8 mouse cellular contexts compared by ENCODE assay signal in the genomic region with DNA sequence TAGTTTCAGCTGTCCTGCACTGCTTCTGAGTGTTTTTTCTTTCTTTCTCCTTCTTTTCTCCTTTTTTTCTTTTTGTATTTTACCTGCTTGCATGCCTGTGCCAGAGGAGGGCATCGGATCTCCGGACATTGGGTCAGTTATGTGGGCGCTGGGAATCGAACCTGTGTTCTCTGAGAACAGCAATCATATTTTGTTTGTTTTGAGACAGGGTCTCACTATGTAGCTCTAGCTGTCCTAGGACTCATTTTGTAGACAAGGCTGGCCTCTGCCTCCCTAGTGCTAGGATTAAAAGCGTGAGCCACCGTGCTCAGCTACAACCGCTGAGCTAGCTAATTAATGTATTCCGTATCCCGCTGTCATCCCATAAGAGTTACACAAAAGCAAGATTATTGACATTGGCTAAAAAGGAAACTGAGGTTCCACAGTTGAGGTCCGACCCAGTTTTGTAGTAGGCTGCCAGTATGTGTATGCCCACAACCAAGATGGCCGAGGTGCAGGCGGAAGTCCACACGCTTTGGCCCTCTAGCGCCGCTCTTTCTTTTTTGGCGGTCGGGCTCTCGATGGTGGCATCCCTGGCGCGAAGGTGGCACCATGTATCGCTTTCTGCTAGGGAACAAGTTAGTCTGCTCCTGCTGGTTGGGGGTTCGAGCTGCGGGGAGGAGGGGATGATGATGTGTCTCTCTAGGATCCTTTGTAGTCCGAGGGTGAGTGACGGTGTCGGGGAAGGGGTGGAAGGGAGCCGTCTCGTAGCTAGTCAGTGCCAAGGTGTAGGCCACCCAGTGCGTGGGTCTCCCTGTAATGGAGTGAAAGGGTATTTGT. TPM values are rescaled to one million over a fixed set of nuclear protein-coding genes. Genes with fewer than 3 reads are reported as not detected.
A peak's percentile ranks its signal among the peaks of the same experiment; 100 is the strongest.
DNase-seq lines count a peak whose midpoint lies in the region; ATAC-seq lines count a peak whose summit lies in the region.

No protein-coding gene starts in this region.

- no peaks in the 10 kb centered on the region for H3K27me3 ChIP-seq in hindbrain, embryonic 13.5 days

- peak; percentile 57 for ATAC-seq in hindbrain, embryonic 13.5 days (ENCODE audit: low FRiP score)

- H3K9ac ChIP-seq in hindbrain, embryonic 13.5 days = peak overlapping the region; percentile 81

- WGBS in hindbrain, embryonic 13.5 days = under 1% methylated on average over 29 of the region's 29 CpGs

- peak overlapping the region; percentile 90 for H3K4me2 ChIP-seq in hindbrain, embryonic 13.5 days

- peaks cover 14% of the 10 kb centered on the region for H3K36me3 ChIP-seq in hindbrain, embryonic 13.5 days

- H3K4me1 ChIP-seq in hindbrain, embryonic 13.5 days (replicated peaks) = peaks cover 50% of the 10 kb centered on the region

- peak; percentile 84 for DNase-seq in Muller cell, postnatal 12 days (ENCODE audit: inconsistent ontology term)
- DNase-seq in cerebellum, postnatal 14 days = peak; percentile 90
- DNase-seq in frontal cortex, postnatal 25 days (ENCODE audit: low spot score in 2 of 2) = peak; percentile 56 to 68
- DNase-seq in layer of hippocampus, postnatal 14 days (ENCODE audit: low spot score in 2 of 2) = peak; percentile 83 to 89
- DNase-seq in lung, postnatal 10 days = peak; percentile 87
- DNase-seq in ovary, postnatal 14 days (ENCODE audit: low spot score) = peak; percentile 60
- DNase-seq in thymus, postnatal 0 days (ENCODE audit: low spot score) = peak; percentile 76

- peak overlapping the region; percentile 88 for H3K27ac ChIP-seq in hindbrain, embryonic 13.5 days

- H3K4me3 ChIP-seq in hindbrain, embryonic 13.5 days = peak overlapping the region; percentile 69

- no peaks in the 10 kb centered on the region for H3K9me3 ChIP-seq in hindbrain, embryonic 13.5 days

RNA-seq across cellular contexts. Expression of gene Ier2, which starts 2.1 kb away (rescaled TPM):
- 26.1 and 32.2 TPM in 2 replicates for polyA plus RNA-seq in hindbrain, embryonic 13.5 days (2015; fragmentation: Nextera tagmentation; extraction: Ambion mirVana)
- 10 to 100 TPM in 1 of 2 experiments, 1 to 10 TPM in 1; 9.5 to 12.5 TPM for total RNA-seq in layer of hippocampus, postnatal 14 days (2021)
- polyA plus RNA-seq in thymus, postnatal 0 days (2015; fragmentation: Nextera tagmentation; extraction: Ambion mirVana) = 76.9 and 86.0 TPM in 2 replicates

RNA-seq across cellular contexts. Expression of gene Trmt1, which starts 21.3 kb away (rescaled TPM):
- 51.9 and 60.3 TPM in 2 replicates for polyA plus RNA-seq in hindbrain, embryonic 13.5 days (2015; fragmentation: Nextera tagmentation; extraction: Ambion mirVana)
- total RNA-seq in layer of hippocampus, postnatal 14 days (2021) = 10 to 100 TPM; 82.9 to 97.3 TPM
- polyA plus RNA-seq in thymus, postnatal 0 days (2015; fragmentation: Nextera tagmentation; extraction: Ambion mirVana) = 50.0 and 51.5 TPM in 2 replicates

RNA-seq across cellular contexts. Expression of gene Nacc1, which starts 22.9 kb away (rescaled TPM):
- 13.7 and 14.4 TPM in 2 replicates for polyA plus RNA-seq in hindbrain, embryonic 13.5 days (2015; fragmentation: Nextera tagmentation; extraction: Ambion mirVana)
- total RNA-seq in layer of hippocampus, postnatal 14 days (2021) = 10 to 100 TPM; 84.0 to 85.6 TPM
- 12.1 TPM in 2 replicates for polyA plus RNA-seq in thymus, postnatal 0 days (2015; fragmentation: Nextera tagmentation; extraction: Ambion mirVana)

RNA-seq across cellular contexts. Expression of gene Lyl1, which starts 36.5 kb away (rescaled TPM):
- polyA plus RNA-seq in hindbrain, embryonic 13.5 days (2015; fragmentation: Nextera tagmentation; extraction: Ambion mirVana) = 3.9 and 4.2 TPM in 2 replicates
- total RNA-seq in layer of hippocampus, postnatal 14 days (2021) = 1 to 10 TPM; 3.4 to 4.2 TPM
- 8.1 and 8.8 TPM in 2 replicates for polyA plus RNA-seq in thymus, postnatal 0 days (2015; fragmentation: Nextera tagmentation; extraction: Ambion mirVana)

RNA-seq across cellular contexts. Expression of gene G430095P16Rik, which starts 58.0 kb away (rescaled TPM):
- polyA plus RNA-seq in hindbrain, embryonic 13.5 days (2015; fragmentation: Nextera tagmentation; extraction: Ambion mirVana) = 1.0 and 2.3 TPM in 2 replicates
- not detected for total RNA-seq in layer of hippocampus, postnatal 14 days (2021)
- polyA plus RNA-seq in thymus, postnatal 0 days (2015; fragmentation: Nextera tagmentation; extraction: Ambion mirVana) = 2.4 and 3.6 TPM in 2 replicates

Comparison
In these comparisons a context has a peak if more than half of its experiments do, and no peak if none do; other contexts are left out.
1. Peak in every context shown above with its lines: DNase-seq, ATAC-seq, H3K4me3 ChIP-seq and H3K27ac ChIP-seq.